ENCODE assay signal across 8 mouse cellular contexts in the genomic region with DNA sequence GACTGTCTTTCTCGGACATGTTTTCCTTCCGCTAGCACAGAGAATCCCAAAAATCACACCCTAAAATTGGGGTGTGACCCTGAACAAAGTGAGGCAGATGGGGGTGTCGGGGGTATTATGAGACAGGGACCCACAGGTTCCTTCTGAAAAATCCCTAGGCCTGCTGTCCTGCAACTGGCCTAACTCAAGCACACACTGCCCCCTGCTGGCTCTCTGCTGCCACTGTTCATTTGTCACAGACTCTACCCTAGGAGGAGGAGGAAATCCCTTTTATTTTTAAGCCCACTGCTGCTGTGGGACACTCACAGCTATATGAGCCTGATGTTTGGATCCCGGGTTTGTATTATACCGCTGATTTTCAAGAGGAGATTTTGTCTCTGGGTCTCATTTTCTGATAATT. TPM values are rescaled to one million over a fixed set of nuclear protein-coding genes. Genes with fewer than 3 reads are reported as not detected.
DNase-seq lines count a peak whose midpoint lies in the region; ATAC-seq lines count a peak whose summit lies in the region.

No protein-coding gene starts in this region.

- ATAC-seq in megakaryocyte, adult 5-6 weeks (ENCODE audit: poor library complexity, severe bottlenecking) = peak; percentile 82

- peak; percentile 77 for DNase-seq in R1 (ENCODE audit: low read depth, low spot score)
- DNase-seq in cerebellum, adult 9-11 months = peak; percentile 25
- DNase-seq in frontal cortex, postnatal 14 days (ENCODE audit: low spot score in 2 of 2) = peak; percentile 56 to 74
- DNase-seq in induced T-regulatory cell, adult 2 months (ENCODE audit: low read depth) = peak; percentile 84
- DNase-seq in left cerebral cortex, adult 18-20 months (ENCODE audit: low spot score in 2 of 2) = peak; percentile 85
- DNase-seq in right cerebral cortex, adult 2 months (ENCODE audit: low spot score in 2 of 2) = peak; percentile 81 to 87
- DNase-seq in urinary bladder, postnatal 25 days (ENCODE audit: low spot score) = peak; percentile 76

RNA-seq across cellular contexts. Expression of gene Tk2, which starts 28.6 kb away (rescaled TPM):
- total RNA-seq in left cerebral cortex, adult 18-20 months (2021) = 10 to 100 TPM; 39.3 to 41.4 TPM
- total RNA-seq in megakaryocyte, adult 5-6 weeks (2015) = 27.6 and 30.0 TPM in 2 replicates
- total RNA-seq in megakaryocyte, adult 5-6 weeks (2017) = 17.4 and 28.5 TPM in 2 replicates

RNA-seq across cellular contexts. Expression of gene Cklf, which starts 30.9 kb away (rescaled TPM):
- 1 to 10 TPM; 5.7 to 8.5 TPM for total RNA-seq in left cerebral cortex, adult 18-20 months (2021)
- 120 and 138 TPM in 2 replicates for total RNA-seq in megakaryocyte, adult 5-6 weeks (2015)
- 35.9 and 46.7 TPM in 2 replicates for total RNA-seq in megakaryocyte, adult 5-6 weeks (2017)

RNA-seq across cellular contexts. Expression of gene Bean1, which starts 49.6 kb away (rescaled TPM):
- 10 to 100 TPM; 11.6 to 12.5 TPM for total RNA-seq in left cerebral cortex, adult 18-20 months (2021)
- total RNA-seq in megakaryocyte, adult 5-6 weeks (2015) = 0.16 TPM in 1 of 2 replicates, not detected in the other
- 0.11 TPM in 1 of 2 replicates, not detected in the other for total RNA-seq in megakaryocyte, adult 5-6 weeks (2017)

Comparison
In these comparisons a context has a peak if more than half of its experiments do, and no peak if none do; other contexts are left out.
1. Peak in every context shown above with its lines: DNase-seq and ATAC-seq.
2. DNase-seq: peak in every context shown above with its lines; median percentile 85 in left cerebral cortex, adult 18-20 months; 84 in induced T-regulatory cell, adult 2 months; 84 in right cerebral cortex, adult 2 months; 77 in R1; 76 in urinary bladder, postnatal 25 days; 65 in frontal cortex, postnatal 14 days; 25 in cerebellum, adult 9-11 months.
3. RNA of gene Bean1, which starts 49.6 kb away (total RNA-seq): 11.6 to 12.5 TPM in left cerebral cortex, adult 18-20 months; 0.11 to 0.16 TPM in megakaryocyte, adult 5-6 weeks; every median in the first group is over 10 times any median in the second.